Mouse (Mus musculus) megakaryocyte, embryonic 14.5 days (primary cell): ENCODE data around the gene Pik3r4.

Source experiments
- FLI1 ChIP-seq: IDR thresholded peaks from 2 replicates; pipeline ENCODE4 v1.6.1; 2012; ENCODE audit warnings: low read length, inconsistent platforms, mixed read lengths
- GATA1 ChIP-seq: IDR thresholded peaks from 3 replicates; pipeline ENCODE4 v1.6.1; 2012; ENCODE audit warnings: mixed read lengths, low read length, inconsistent platforms, borderline replicate concordance

- TF ChIP-seq GATA1 (no peak), FLI1 (no peak)
Observed at GRCm38 (mm10) chr9:105697764-105698396, 55.1 kb downstream of the Pik3r4 start.
